Mouse (Mus musculus): Measurements from ENCODE around the gene Rims1.

GRCm38 (mm10) chr1:22305932-22306331, 499.9 kb downstream of the Rims1 start:
- no peak for TF ChIP-seq CTCF (IDR thresholded peaks at IDR 0.05; ENCODE audit: control insufficient read depth, insufficient read depth, insufficient read length)
- no peak for TF ChIP-seq MAX (IDR thresholded peaks at IDR 0.05)
- TF ChIP-seq MYOG (IDR thresholded peaks at IDR 0.05; ENCODE audit: control insufficient read depth, extremely low read depth, insufficient read length) = no peak
- TF ChIP-seq USF1 (IDR thresholded peaks at IDR 0.05; ENCODE audit: low read depth) = no peak
- no peak for TF ChIP-seq MYOD1 (IDR thresholded peaks at IDR 0.05; ENCODE audit: control insufficient read depth, insufficient read length, low read depth)
- TF ChIP-seq CEBPB (IDR thresholded peaks at IDR 0.05; ENCODE audit: low read depth) = no peak
- no peak for TF ChIP-seq FOSL1 (IDR thresholded peaks at IDR 0.05; ENCODE audit: insufficient read depth, low read length, poor library complexity, severe bottlenecking)

Measured in C2C12 (cell line).